Mouse (Mus musculus) small intestine, adult 2 months (tissue): ENCODE data around the gene 5730480H06Rik. TPM values are rescaled to one million over a fixed set of nuclear protein-coding genes. Genes with fewer than 3 reads are reported as not detected.

ENCODE experiments used
- H3K27ac ChIP-seq: fragments of 200-500 bp; 2 replicates; pipeline ENCODE4 v1.5.1; 2012; ENCODE audit warnings: low read depth, low read length, control low read depth, inconsistent platforms; ENCODE audit not compliant: insufficient read depth
- H3K27me3 ChIP-seq: fragments of 200-500 bp; 2 replicates; pipeline ENCODE4 v1.6.1; 2012; ENCODE audit warnings: mild to moderate bottlenecking, moderate library complexity, low read length, inconsistent platforms; ENCODE audit not compliant: control insufficient read depth, insufficient read depth
- H3K36me3 ChIP-seq: fragments of 200-500 bp; 2 replicates; pipeline ENCODE4 v1.6.1; 2012; ENCODE audit warnings: mild to moderate bottlenecking, low read length, control low read depth, inconsistent platforms; ENCODE audit not compliant: control insufficient read depth, insufficient read depth
- H3K4me1 ChIP-seq: fragments of 200-500 bp; 2 replicates; pipeline ENCODE4 v1.6.1; 2012; ENCODE audit warnings: low read length, inconsistent platforms, mixed read lengths; ENCODE audit not compliant: control insufficient read depth, insufficient read depth, insufficient read length
- H3K4me3 ChIP-seq: fragments of 200-500 bp; 2 replicates; pipeline ENCODE4 v1.5.1; 2012; ENCODE audit warnings: low read depth, mild to moderate bottlenecking, control low read depth, inconsistent platforms, low read length, moderate library complexity
- CTCF ChIP-seq: fragments of 200-500 bp; IDR thresholded peaks from 2 replicates; pipeline ENCODE4 v1.5.1; 2012; ENCODE audit warnings: low read depth, mild to moderate bottlenecking, control low read depth, inconsistent platforms, low read length, moderate library complexity, mixed read lengths; ENCODE audit not compliant: insufficient replicate concordance, insufficient read length; ENCODE audit errors: extremely low read depth
- POLR2A ChIP-seq: fragments of 200-500 bp; IDR thresholded peaks from 2 replicates; pipeline ENCODE4 v1.6.1; 2012; ENCODE audit warnings: low read depth, mild to moderate bottlenecking, control low read depth, inconsistent platforms, low read length, moderate library complexity
- WGBS: fragments of 180-500 bp; shearing (Covaris S2); methylation state at CpG from one replicate; pipeline ENCODE4 v1.1.7; 2018; 5-methylcytosine and 5-hydroxymethylcytosine counted together
- polyA plus RNA-seq: library from polyadenylated mRNA; depleted of rRNA; stranded (reverse); fragments of >200 nt; gene quantifications from 2 replicates; pipeline ENCODE4 v1.2.3, GENCODE M21; 2012

5730480H06Rik gene
- polyA plus RNA-seq, 1 experiment, result 1.1 TPM

GRCm38 (mm10) chr5:48371890-48372766 lies 44.4 kb downstream of the 5730480H06Rik start:
- Histone ChIP-seq H3K27me3 (no peaks in the 10 kb centered on the region), H3K4me1 (no peaks in the 10 kb centered on the region), H3K4me3 (peak overlapping the region; percentile 99), H3K27ac (no peak overlapping the region), H3K36me3 (peaks cover 11% of the 10 kb centered on the region; the same call in 1 of the 2 replicates)
- WGBS, result under 1% methylated on average over 44 of the region's 44 CpGs
- TF ChIP-seq POLR2A (peak; percentile 60), CTCF (no peak)

- 72% methylated on average over 3 of the region's 3 CpGs for WGBS
- no peak overlapping the region for H3K27ac ChIP-seq
Measured at GRCm38 (mm10) chr5:48402497-48402896, 74.7 kb downstream of the 5730480H06Rik start.

GRCm38 (mm10) chr5:48408276-48408675 lies 80.5 kb downstream of the 5730480H06Rik start:
- H3K4me1 ChIP-seq, result no peaks in the 10 kb centered on the region
- H3K36me3 ChIP-seq, result no peaks in the 10 kb centered on the region
- TF ChIP-seq CTCF (no peak), POLR2A (no peak)
- no peak overlapping the region for H3K4me3 ChIP-seq
- H3K27ac ChIP-seq, result no peak overlapping the region
- H3K27me3 ChIP-seq, result no peaks in the 10 kb centered on the region
- 22% methylated on average over 4 of the region's 4 CpGs for WGBS

More at GRCm38 (mm10) chr5:48402497-48402896, 74.7 kb downstream of the 5730480H06Rik start:
- Histone ChIP-seq H3K27me3 (no peaks in the 10 kb centered on the region), H3K4me1 (no peaks in the 10 kb centered on the region), H3K36me3 (0 out of 2 replicates have a peak, but pooled peaks cover 1% of the 10 kb centered on the region), H3K4me3 (no peak overlapping the region)
- no peak for TF ChIP-seq CTCF
- no peak for TF ChIP-seq POLR2A

GRCm38 (mm10) chr5:48410348-48410747 lies 82.6 kb downstream of the 5730480H06Rik start:
- no peak overlapping the region for H3K4me3 ChIP-seq
- 84% methylated on average over 5 of the region's 5 CpGs for WGBS
- no peak for TF ChIP-seq POLR2A
- no peak for TF ChIP-seq CTCF
- H3K27ac ChIP-seq, result no peak overlapping the region
- H3K36me3 ChIP-seq, result no peaks in the 10 kb centered on the region
- H3K4me1 ChIP-seq, result no peaks in the 10 kb centered on the region
- H3K27me3 ChIP-seq, result no peaks in the 10 kb centered on the region

- Histone ChIP-seq H3K4me3 (no peak overlapping the region), H3K4me1 (no peaks in the 10 kb centered on the region), H3K36me3 (no peaks in the 10 kb centered on the region), H3K27me3 (no peaks in the 10 kb centered on the region), H3K27ac (no peak overlapping the region)
- 86% methylated on average over 4 of the region's 4 CpGs for WGBS
- no peak for TF ChIP-seq CTCF
- no peak for TF ChIP-seq POLR2A
Measured at GRCm38 (mm10) chr5:48411462-48411861, 83.7 kb downstream of the 5730480H06Rik start.

- no peaks in the 10 kb centered on the region for H3K36me3 ChIP-seq
- H3K27me3 ChIP-seq, result no peaks in the 10 kb centered on the region
- no peaks in the 10 kb centered on the region for H3K4me1 ChIP-seq
- H3K4me3 ChIP-seq, result no peak overlapping the region
- TF ChIP-seq POLR2A (no peak), CTCF (no peak)
- no peak overlapping the region for H3K27ac ChIP-seq
- WGBS, result 96% methylated on average over 4 of the region's 4 CpGs
Measured at GRCm38 (mm10) chr5:48412261-48412660, 84.5 kb downstream of the 5730480H06Rik start.

GRCm38 (mm10) chr5:48419741-48420140 lies 92.0 kb downstream of the 5730480H06Rik start:
- Histone ChIP-seq H3K27ac (no peak overlapping the region), H3K4me3 (no peak overlapping the region), H3K4me1 (no peaks in the 10 kb centered on the region), H3K27me3 (no peaks in the 10 kb centered on the region), H3K36me3 (no peaks in the 10 kb centered on the region)
- 92% methylated on average over 2 of the region's 2 CpGs for WGBS
- TF ChIP-seq POLR2A (no peak), CTCF (no peak)
